Mouse (Mus musculus): Measurements from ENCODE around the gene Cd300ld3.

The Cd300ld3 gene

GRCm38 (mm10) chr11:115048259-115048658, at the start of gene Cd300ld3:
Gene Cd300ld3 (minus strand): TSS chr11:115048409.
- no peak for DNase-seq

GRCm38 (mm10) chr11:115092140-115092539, 43.9 kb upstream of the Cd300ld3 start:
- DNase-seq: no peak

DNA sequence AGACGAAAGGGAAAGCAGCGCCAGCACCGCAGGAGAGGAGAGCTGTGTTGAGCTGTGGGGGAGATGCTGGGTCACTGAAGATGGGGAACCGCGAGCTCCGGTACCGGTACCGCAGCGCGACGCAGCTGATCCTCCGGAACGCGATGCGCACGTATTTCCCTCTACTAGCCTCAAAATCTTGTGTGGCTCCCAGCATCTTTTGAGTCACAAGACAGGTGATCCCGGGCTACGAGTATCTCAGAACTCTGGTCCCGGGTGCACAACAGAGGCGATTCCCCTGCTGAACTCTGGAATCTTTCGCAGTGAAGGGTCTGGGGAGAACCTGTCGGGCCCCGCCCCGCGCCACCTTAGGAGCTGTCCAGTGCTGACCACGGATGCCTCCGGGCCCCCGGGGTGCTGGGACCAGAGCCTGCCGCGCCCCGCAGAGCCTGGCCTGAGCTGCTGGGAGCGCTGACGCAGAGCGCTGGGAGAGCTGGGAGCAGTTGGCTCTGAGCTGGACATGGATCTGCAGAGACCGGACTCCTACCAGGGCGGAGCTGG, 43.2 kb upstream of the Cd300ld3 start, which contains the start of gene Rab37:
Rab37 (plus strand) TSS at position 70 of the 540 bp plus-strand sequence.
- peak in 1 of 2 experiments; percentile 11 for DNase-seq

- DNase-seq: peak in 1 of 2 experiments; percentile 14
Observed at GRCm38 (mm10) chr11:115089853-115090252, 41.6 kb upstream of the Cd300ld3 start.

GRCm38 (mm10) chr11:115086213-115086612, 38.0 kb upstream of the Cd300ld3 start:
- DNase-seq: no peak

DNA sequence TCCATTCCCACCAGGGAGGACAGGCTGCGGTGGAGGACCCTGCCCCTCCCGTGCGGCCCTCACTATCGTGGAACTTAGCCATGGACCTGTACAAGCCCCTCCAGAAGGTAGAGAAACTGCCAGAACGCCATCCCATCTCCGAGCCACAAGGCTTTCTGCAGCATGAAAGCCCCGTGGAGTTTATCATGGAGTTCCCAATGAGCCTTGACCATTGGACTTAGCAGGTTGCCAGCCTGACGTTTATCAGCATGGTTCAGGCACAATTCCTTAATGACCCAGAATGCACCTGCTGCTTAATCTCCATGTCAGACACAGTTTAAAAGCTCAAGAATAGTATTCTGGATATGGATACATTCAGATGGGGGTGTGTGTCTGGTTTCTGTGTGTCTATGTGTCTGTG, 36.9 kb upstream of the Cd300ld3 start:
- DNase-seq: no peak

DNA sequence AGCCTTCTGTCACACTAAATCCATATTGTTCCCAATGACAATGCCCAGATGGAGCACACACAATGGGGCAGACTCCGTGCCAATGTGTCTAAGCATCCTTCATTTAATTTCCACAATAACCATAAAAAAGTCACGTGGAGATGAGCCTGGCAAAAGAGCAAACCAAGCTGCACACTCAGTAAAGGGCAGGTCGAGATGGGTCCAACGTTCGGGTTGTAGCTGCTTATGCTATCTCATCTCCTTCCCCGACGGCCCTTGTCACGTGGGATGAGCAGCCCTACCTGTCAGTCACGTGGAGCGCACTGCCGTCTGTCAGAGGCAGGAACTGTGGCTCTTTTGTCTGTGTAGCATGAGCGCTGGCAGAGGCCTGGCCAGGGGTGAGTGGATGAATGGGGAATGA, 36.4 kb upstream of the Cd300ld3 start:
- DNase-seq: no peak

DNA sequence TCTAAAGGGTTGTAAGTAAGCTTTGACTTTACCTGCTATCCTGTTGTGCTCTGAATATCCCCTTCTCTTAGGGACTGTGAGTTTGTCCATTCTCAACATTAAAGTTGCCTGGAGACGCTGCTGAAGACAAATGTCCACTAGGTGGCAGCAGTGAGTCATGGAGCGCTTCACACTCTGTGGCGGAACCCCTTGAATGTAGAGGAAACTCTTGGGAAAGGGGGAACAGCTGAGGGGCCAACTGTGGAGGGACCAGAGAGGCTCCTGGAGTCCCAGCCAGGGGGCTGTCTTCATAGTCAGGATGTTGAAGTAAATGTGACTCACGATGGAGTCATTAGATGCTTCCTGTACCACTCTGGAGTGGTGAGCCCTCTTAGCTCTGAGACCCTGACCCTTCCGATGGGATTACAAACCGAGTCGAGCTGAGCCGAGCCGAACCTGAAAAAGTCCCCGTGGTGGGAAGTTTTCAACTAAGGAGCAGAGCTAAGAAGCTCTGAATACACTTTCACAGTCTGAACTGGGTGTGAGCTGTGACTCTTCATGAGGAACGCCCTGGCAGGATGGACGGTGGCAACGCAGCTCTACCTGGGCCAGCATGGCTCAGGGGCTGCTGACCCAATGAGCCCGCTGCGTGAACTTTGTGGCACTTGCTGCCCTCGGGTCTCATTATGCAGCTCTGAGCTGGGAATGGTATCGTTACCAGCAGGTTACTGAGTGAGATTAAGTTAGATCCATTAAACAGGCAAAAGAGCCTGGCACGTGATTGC, 35.3 kb upstream of the Cd300ld3 start:
- DNase-seq: peak; percentile 49 to 51

DNA sequence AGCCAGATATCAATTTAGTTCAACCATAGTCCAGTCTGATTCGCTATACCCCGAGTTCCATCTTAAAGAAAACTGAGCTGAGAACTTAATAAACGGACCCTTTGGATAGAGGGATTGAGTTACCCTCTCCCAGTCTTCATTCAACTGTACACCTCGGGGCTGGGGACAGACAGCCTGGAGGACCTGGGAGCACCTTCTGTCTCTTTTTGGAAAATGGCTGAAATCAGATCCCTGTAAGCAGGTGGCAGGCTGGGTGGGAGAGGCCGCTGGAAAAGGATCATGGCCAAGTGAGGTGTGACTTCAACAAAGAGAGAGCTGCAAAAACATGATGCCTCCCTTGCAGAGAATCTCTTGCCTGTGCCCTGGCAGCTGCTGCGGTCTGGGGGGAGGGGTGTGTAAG, 34.0 kb upstream of the Cd300ld3 start:
- no peak for DNase-seq

DNA sequence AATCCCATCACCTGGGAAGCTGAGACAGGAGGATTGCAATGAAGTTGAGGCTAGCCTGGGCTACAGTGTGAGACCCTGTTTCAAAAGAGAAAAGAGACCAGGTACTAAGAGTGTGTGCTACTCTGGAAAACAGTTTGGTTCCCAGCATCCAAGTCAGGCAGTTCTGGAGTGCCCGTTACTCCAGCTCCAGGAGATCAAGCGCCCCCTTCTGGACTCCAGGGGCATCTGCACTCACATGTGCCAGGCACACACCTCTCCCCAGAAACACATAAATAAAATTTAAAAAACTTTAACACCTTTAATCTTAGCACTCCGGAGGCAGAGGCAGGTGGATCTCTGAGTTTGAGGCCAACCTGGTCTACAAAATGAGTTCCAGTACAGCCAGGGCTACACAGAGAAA, 33.2 kb upstream of the Cd300ld3 start:
- no peak for DNase-seq

DNA sequence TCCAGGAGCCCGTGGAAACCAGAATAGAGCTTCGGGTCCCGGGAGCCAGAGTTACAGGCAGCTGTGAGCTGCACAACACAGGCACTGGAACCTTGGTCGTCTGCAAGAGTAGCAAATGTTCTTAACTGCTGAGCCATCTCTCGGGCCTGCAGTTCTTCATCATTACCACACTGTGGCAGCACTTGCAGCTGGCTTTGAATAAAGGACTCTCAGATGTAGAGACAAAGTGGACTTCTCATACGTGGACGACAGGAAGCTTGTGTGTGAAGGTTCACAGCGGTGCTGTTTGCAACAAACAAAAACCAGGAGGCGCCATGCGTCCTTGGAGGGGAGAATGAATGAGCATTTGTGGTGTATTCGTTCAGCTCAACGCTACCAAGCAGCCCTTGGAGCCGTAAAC, 32.7 kb upstream of the Cd300ld3 start:
- peak; percentile 23 to 31 for DNase-seq

DNA sequence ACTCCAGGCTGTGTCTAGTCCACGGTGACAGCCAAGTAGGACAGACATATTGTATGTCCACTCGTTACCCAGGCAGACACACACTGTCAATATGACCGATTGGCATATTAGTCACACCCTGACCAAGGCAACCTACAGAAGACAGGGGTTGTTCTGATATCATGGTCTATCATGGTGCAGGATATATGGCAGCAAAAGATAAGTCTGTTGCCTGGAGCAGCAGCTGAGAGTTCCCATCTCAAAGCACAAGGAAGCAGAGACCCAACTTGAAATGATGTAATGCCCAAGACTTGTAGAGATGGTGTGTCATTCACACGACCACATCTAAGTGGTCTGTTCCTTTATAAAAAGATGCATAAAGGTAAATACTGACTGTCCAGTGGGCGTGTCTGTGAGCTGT, 30.5 kb upstream of the Cd300ld3 start:
- no peak for DNase-seq

GRCm38 (mm10) chr11:115077436-115077835, 29.2 kb upstream of the Cd300ld3 start:
- no peak for DNase-seq

DNA sequence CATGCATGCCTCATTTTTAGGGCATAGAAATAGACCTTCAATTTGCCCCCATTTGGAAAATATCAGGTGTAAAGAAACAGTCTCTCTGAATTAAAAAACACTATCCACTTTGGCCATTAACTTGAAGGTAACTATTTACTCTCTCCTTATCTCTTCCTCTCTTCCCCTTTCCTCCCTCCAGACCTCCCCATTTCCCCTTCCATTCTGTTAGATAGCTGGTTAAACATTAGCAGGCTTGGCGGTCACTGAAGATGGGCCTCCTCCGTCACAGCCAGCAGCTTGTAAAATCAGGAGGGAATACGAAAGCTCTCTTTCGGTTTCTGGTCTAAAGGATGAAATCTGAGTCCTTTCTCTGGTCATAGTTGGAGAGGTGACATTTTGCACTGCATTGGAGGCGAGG, 27.6 kb upstream of the Cd300ld3 start:
- DNase-seq: no peak

DNA sequence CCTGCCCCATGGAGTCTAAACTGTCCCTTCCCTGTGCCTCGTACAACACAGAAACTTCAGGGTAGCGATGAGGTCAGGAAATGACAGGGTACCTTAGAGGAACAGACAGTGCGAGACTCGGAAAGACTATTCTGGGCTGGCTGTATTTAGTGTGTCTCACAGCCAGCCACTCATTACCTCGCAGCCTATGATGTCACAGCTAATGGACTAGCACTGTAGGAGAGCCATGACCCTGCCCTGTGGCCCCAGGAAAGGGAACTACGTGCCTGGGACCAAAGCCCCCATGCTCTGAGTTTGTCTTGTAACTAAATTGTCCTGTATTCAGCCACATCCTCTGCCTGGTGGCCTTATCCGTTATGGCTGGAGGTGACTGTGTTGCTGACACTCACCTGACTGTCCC, 27.2 kb upstream of the Cd300ld3 start:
- DNase-seq: no peak

DNA sequence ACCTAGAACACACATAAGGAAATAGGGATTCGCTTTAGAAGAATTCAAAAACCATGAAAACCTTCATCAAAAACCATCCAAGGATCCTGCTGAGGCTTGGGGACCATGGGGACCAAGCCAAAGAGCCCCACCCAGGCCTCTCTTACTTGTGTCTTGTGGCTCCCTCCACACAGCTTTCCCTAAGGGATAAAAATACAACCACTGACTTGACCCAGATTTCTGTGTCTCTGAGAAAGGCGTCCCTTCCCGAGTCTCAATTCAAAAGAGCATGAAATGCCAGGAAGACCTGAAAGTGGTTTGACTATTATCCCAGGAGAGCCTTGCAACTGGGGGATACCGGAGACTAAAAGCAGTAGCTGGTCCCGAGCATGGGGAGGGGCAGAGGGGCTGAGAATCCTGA, 24.8 kb upstream of the Cd300ld3 start:
- no peak for DNase-seq

DNA sequence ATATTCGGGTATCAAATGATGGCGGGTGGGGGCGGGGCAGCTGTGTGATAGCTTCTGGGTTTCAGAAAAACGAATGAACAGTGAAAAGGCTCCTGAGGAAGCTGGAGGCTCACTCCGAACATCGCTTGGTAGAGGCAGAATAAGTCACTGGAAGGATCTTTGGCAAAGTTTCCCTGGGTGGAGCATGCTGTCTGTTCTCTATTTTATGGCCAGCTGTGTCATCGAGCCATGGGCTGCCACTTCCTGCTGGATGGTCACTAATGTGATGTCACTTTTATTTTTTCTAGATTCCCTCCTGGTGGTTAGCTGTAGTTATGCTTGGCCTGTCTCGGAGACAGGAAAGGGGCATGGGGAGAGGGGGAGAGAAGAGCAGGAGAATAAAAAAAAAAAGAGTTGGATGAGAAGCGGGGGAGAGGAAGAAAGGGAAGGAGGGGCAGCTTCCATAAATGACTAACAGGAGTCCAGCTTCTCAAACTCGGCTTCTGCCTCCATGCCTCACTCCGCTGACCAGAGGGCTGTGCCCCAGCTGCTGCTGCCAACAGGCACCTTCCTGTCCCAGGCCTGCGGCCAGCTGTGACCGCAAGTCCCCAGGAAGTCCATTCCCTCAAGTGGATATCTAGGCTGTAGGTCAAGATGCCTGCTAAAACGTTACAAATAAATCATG, 23.6 kb upstream of the Cd300ld3 start:
- DNase-seq: no peak

- no peak for DNase-seq
Observed at GRCm38 (mm10) chr11:115071015-115071551, 22.9 kb upstream of the Cd300ld3 start.

- DNase-seq: no peak
Observed at GRCm38 (mm10) chr11:115066768-115067167, 18.6 kb upstream of the Cd300ld3 start.

- no peak for DNase-seq
Observed at GRCm38 (mm10) chr11:115062077-115062476, 13.9 kb upstream of the Cd300ld3 start, which contains the start of gene Cd300e. Gene Cd300e (minus strand): TSS chr11:115062177.

- DNase-seq: no peak
Observed at GRCm38 (mm10) chr11:115059797-115060196, 11.6 kb upstream of the Cd300ld3 start.

DNA sequence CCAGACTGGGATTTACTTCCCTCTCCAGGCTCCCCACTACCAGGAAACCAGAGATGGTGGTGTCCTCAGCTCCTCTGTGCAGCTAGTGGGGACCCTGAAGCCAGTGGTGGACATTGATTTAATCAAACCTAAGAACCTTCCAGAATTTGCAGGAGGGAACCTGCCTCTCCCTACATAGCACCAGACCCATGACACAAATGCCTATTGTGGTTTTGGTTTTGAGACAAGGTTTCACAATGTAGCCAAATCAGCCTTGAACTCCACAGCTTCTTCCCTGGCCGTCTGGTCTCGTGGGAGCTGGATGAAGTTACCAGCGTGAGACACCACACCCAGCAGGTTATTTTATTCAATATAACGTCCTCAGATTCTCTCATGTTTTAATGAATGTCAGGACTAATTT, 10.5 kb upstream of the Cd300ld3 start:
- DNase-seq: no peak

DNA sequence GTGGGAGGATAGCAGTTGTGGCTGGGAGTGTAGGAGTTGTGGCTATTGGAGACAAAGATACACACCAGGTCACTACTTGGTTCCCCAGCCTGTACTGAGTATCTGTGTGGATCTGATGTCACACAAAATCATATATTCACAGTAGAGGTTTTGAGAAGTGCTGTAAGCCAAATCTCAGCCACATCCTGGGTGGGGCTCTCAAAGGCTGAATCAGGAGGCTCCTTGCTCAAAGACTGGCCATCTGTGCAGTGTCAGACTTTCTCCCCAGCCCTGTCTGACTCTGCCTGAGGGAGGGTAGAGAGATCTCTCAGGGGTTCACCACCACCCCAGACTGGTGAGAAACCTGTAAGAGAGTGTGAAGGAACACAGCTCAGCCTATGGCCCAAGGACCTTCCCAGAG, 6.3 kb upstream of the Cd300ld3 start:
- DNase-seq: no peak

DNA sequence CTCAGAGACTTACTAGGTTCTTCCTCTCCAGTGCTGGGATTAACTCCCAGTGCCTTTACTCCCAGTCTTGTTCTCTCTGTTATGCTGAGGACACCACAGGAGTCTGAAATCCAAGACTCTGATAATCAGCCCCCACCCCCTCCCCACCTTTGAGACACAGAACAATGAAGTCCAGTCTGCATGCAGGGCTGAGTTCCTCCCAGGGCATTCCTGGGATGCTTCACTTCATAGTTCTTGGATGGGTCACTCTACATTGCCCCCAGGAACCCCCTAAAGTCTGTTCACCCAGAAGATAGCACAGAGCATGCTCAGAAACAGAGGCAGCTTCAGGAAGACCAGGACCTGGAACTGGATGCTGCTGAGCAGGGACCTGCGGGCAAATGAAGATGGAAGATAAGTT, 4.8 kb upstream of the Cd300ld3 start:
- no peak for DNase-seq
